Mouse (Mus musculus) MEL (cell line): Measurements from ENCODE around the gene Immp2l. TPM values are rescaled to one million over a fixed set of nuclear protein-coding genes. Genes with fewer than 3 reads are reported as not detected.

Source experiments
- DNase-seq: peaks from one replicate; pipeline ENCODE4 v3.0.0; 2011; ENCODE audit warnings: low read depth, low spot score
- H3K27ac ChIP-seq: 2 replicates; pipeline ENCODE4 v1.5.1; 2012; ENCODE audit warnings: low read depth, mild to moderate bottlenecking, control low read depth, low read length, moderate library complexity; ENCODE audit not compliant: control insufficient read depth
- H3K27me3 ChIP-seq, 2 experiments: fragments of 150-350 bp in 1 of 2; sonication (generic) in 1 of 2; 2 replicates each; pipeline ENCODE4 v1.6.1; 2012; ENCODE audit warnings: low read length in 2 of 2, mild to moderate bottlenecking in 2 of 2, improper control_type of control experiment in 1 of 2, moderate library complexity in 1 of 2; ENCODE audit not compliant: insufficient read depth in 2 of 2, control insufficient read depth in 1 of 2
- H3K36me3 ChIP-seq, 2 experiments: 2 replicates each; pipeline ENCODE4 v1.6.1; 2012 to 2014; ENCODE audit warnings: low read length in 2 of 2, improper control_type of control experiment in 1 of 2, inconsistent platforms in 1 of 2, mild to moderate bottlenecking in 1 of 2; ENCODE audit not compliant: insufficient read depth in 2 of 2, control insufficient read depth in 1 of 2
- H3K4me1 ChIP-seq, 2 experiments: fragments of 150-350 bp in 1 of 2; sonication (generic) in 1 of 2; 2 replicates each; pipeline ENCODE4 v1.6.1; 2012; ENCODE audit warnings: low read length in 2 of 2, improper control_type of control experiment in 1 of 2, mild to moderate bottlenecking in 1 of 2; ENCODE audit not compliant: insufficient read depth in 2 of 2, control insufficient read depth in 1 of 2
- H3K4me3 ChIP-seq, 2 experiments: fragments of 150-350 bp in 1 of 2; sonication (generic) in 1 of 2; 2 replicates each; pipeline ENCODE4 v1.5.1; 2012; ENCODE audit warnings: low read depth in 2 of 2, low read length in 2 of 2, mild to moderate bottlenecking in 2 of 2, moderate library complexity in 2 of 2, control low read depth in 1 of 2, improper control_type of control experiment in 1 of 2; ENCODE audit not compliant: control insufficient read depth in 1 of 2, insufficient read depth in 1 of 2
- H3K79me2 ChIP-seq: 2 replicates; pipeline ENCODE4 v1.6.1; 2012; ENCODE audit warnings: mild to moderate bottlenecking, low read length, moderate library complexity; ENCODE audit not compliant: control insufficient read depth, poor library complexity, insufficient read depth
- H3K9ac ChIP-seq: 2 replicates; pipeline ENCODE4 v1.6.1; 2012; ENCODE audit warnings: low read depth, mild to moderate bottlenecking, control low read depth, low read length, moderate library complexity; ENCODE audit not compliant: control insufficient read depth, poor library complexity, severe bottlenecking
- H3K9me3 ChIP-seq: fragments of 150-350 bp; sonication (generic); replicated peaks from 2 replicates; pipeline ENCODE4 v1.6.1; 2012; ENCODE audit warnings: mild to moderate bottlenecking, low read length, improper control_type of control experiment, moderate library complexity; ENCODE audit not compliant: insufficient read depth
- CHD1 ChIP-seq: IDR thresholded peaks from 2 replicates; pipeline ENCODE4 v1.6.1; 2012; ENCODE audit warnings: low read depth, mild to moderate bottlenecking, inconsistent platforms, low read length, improper control_type of control experiment
- CTCF ChIP-seq, 3 experiments: IDR thresholded peaks in 2 of 3; conservative IDR thresholded peaks in 1 of 3; 2 replicates each; pipeline ENCODE4 v1.5.1; 2011 to 2012; ENCODE audit warnings: low read length in 3 of 3, low read depth in 2 of 3, mild to moderate bottlenecking in 2 of 3, improper control_type of control experiment in 1 of 3, inconsistent platforms in 1 of 3, mixed read lengths in 1 of 3, moderate library complexity in 1 of 3; ENCODE audit not compliant: control insufficient read depth in 1 of 3, insufficient read depth in 1 of 3, poor library complexity in 1 of 3, severe bottlenecking in 1 of 3
- EP300 ChIP-seq, 2 experiments: IDR thresholded peaks; 2 replicates each; pipeline ENCODE4 v1.6.1; 2011; ENCODE audit warnings: improper control_type of control experiment in 2 of 2, low read length in 2 of 2, low read depth in 1 of 2, mild to moderate bottlenecking in 1 of 2
- ETS1 ChIP-seq: IDR thresholded peaks from 2 replicates; pipeline ENCODE4 v1.6.1; 2012; ENCODE audit warnings: low read depth, mild to moderate bottlenecking, inconsistent platforms, low read length, improper control_type of control experiment, moderate library complexity
- GABPA ChIP-seq: IDR thresholded peaks from 2 replicates; pipeline ENCODE4 v1.6.1; 2012; ENCODE audit warnings: low read depth, mild to moderate bottlenecking, inconsistent platforms, low read length, improper control_type of control experiment, moderate library complexity
- GATA1 ChIP-seq: IDR thresholded peaks from 2 replicates; pipeline ENCODE4 v1.6.1; 2011; ENCODE audit warnings: low read depth, low read length, improper control_type of control experiment
- JUND ChIP-seq: IDR thresholded peaks from 2 replicates; pipeline ENCODE4 v1.6.1; 2011; ENCODE audit warnings: low read depth, mild to moderate bottlenecking, improper control_type of control experiment, low read length
- MAZ ChIP-seq: IDR thresholded peaks from 2 replicates; pipeline ENCODE4 v1.6.1; 2012; ENCODE audit warnings: low read depth, mild to moderate bottlenecking, inconsistent platforms, low read length, improper control_type of control experiment
- MEF2A ChIP-seq: IDR thresholded peaks from 2 replicates; pipeline ENCODE4 v1.6.1; 2014; ENCODE audit warnings: low read depth, mild to moderate bottlenecking, inconsistent platforms, low read length, improper control_type of control experiment; ENCODE audit not compliant: poor library complexity, insufficient replicate concordance, severe bottlenecking; ENCODE audit errors: extremely low read depth
- MYB ChIP-seq: IDR thresholded peaks from 2 replicates; pipeline ENCODE4 v1.6.1; 2011; ENCODE audit warnings: mild to moderate bottlenecking, low read depth, low read length, improper control_type of control experiment
- POLR2AphosphoS5 ChIP-seq: IDR thresholded peaks from 2 replicates; pipeline ENCODE4 v1.6.1; 2012; ENCODE audit warnings: low read depth, borderline replicate concordance, mild to moderate bottlenecking, inconsistent platforms, low read length, moderate library complexity, mixed read lengths
- RAD21 ChIP-seq: IDR thresholded peaks from 2 replicates; pipeline ENCODE4 v1.6.1; 2011; ENCODE audit warnings: mild to moderate bottlenecking, low read depth, low read length, improper control_type of control experiment
- SMC3 ChIP-seq: IDR thresholded peaks from 2 replicates; pipeline ENCODE4 v1.6.1; 2011; ENCODE audit warnings: low read depth, low read length, improper control_type of control experiment
- USF2 ChIP-seq, 2 experiments: IDR thresholded peaks; 2 replicates each; pipeline ENCODE4 v1.6.1; 2011 to 2012; ENCODE audit warnings: improper control_type of control experiment in 2 of 2, low read length in 2 of 2, borderline replicate concordance in 1 of 2, inconsistent platforms in 1 of 2, low read depth in 1 of 2, mild to moderate bottlenecking in 1 of 2; ENCODE audit not compliant: insufficient read depth in 1 of 2
- ZC3H11A ChIP-seq: IDR thresholded peaks from 2 replicates; pipeline ENCODE4 v1.6.1; 2012; ENCODE audit warnings: low read depth, mild to moderate bottlenecking, inconsistent platforms, low read length, improper control_type of control experiment
- ZKSCAN1 ChIP-seq: IDR thresholded peaks from 2 replicates; pipeline ENCODE4 v1.6.1; 2012; ENCODE audit warnings: low read depth, mild to moderate bottlenecking, inconsistent platforms, low read length, improper control_type of control experiment, moderate library complexity
- ZNF384 ChIP-seq: IDR thresholded peaks from 2 replicates; pipeline ENCODE4 v1.6.1; 2012; ENCODE audit warnings: low read depth, mild to moderate bottlenecking, inconsistent platforms, low read length, improper control_type of control experiment
- polyA plus RNA-seq, 2 experiments: library from polyadenylated mRNA; stranded (reverse) in 1 of 2; unstranded in 1 of 2; fragments of >175 nt in 1 of 2; fragments of >200 nt in 1 of 2; gene quantifications; 2 replicates each; pipeline versions ENCODE4 v1.2.1 to v1.2.4; 2012; ENCODE audit warnings: low replicate concordance in 2 of 2, low read depth in 1 of 2; ENCODE audit not compliant: insufficient read length in 2 of 2, insufficient read depth in 1 of 2, missing spikeins in 1 of 2
- total RNA-seq: library from RNA; depleted of rRNA; stranded (reverse); fragments of 300-350 nt; gene quantifications from 2 replicates; pipeline ENCODE4 v1.2.3, GENCODE M21; 2012

Gene Immp2l
- total and polyA plus RNA-seq, 3 experiments, result 4.0 to 5.0 TPM; not detected in 1

- Histone ChIP-seq H3K4me3 (no peak overlapping the region), H3K9me3 (no peaks in the 10 kb centered on the region), H3K36me3 (no peaks in the 10 kb centered on the region), H3K4me1 (no peaks in the 10 kb centered on the region), H3K79me2 (no peaks in the 10 kb centered on the region), H3K27ac (no peak overlapping the region), H3K27me3 (no peaks in the 10 kb centered on the region), H3K9ac (no peak overlapping the region)
- no peak for DNase-seq
- TF ChIP-seq SMC3 (no peak), ZKSCAN1 (no peak), ETS1 (no peak), POLR2AphosphoS5 (no peak), ZC3H11A (no peak), MYB (no peak), CTCF (IDR thresholded peaks at IDR 0.05 in 2 of 3, conservative IDR thresholded peaks at IDR 0.05 in 1 of 3; ENCODE audit: control insufficient read depth in 1 of 3, insufficient read depth in 1 of 3, low read depth in 2 of 3, low read length in 3 of 3, poor library complexity in 1 of 3, severe bottlenecking in 1 of 3) (no peak), GABPA (no peak), CHD1 (no peak), EP300 (IDR thresholded peaks at IDR 0.05; ENCODE audit: low read depth in 1 of 2, low read length in 2 of 2) (no peak)
Observed at GRCm38 (mm10) chr12:41950726-41951125, 926.8 kb downstream of the Immp2l start.

GRCm38 (mm10) chr12:41961038-41961437, 937.1 kb downstream of the Immp2l start:
- Histone ChIP-seq H3K9ac (no peak overlapping the region), H3K9me3 (no peaks in the 10 kb centered on the region), H3K4me3 (peak overlapping the region in 1 of 2 experiments; percentile 12; a peak in 1 of 4 replicates), H3K36me3 (no peaks in the 10 kb centered on the region), H3K27ac (no peak overlapping the region), H3K4me1 (no peaks in the 10 kb centered on the region), H3K79me2 (no peaks in the 10 kb centered on the region), H3K27me3 (no peaks in the 10 kb centered on the region)
- TF ChIP-seq ZNF384 (peak; percentile 71), MAZ (no peak), MYB (no peak), GATA1 (0 out of 2 replicates have a peak, but pooled peaks have one; percentile 37), MEF2A (no peak), EP300 (IDR thresholded peaks at IDR 0.05; ENCODE audit: low read depth in 1 of 2, low read length in 2 of 2) (peak; percentile 8 to 40; a peak in 1 of 4 replicates), JUND (no peak)
- peak; percentile 48 for DNase-seq

GRCm38 (mm10) chr12:41991408-41991807, 967.5 kb downstream of the Immp2l start:
- Histone ChIP-seq H3K9me3 (no peaks in the 10 kb centered on the region), H3K4me3 (no peak overlapping the region), H3K27me3 (no peaks in the 10 kb centered on the region), H3K9ac (no peak overlapping the region), H3K4me1 (no peaks in the 10 kb centered on the region), H3K27ac (no peak overlapping the region), H3K79me2 (no peaks in the 10 kb centered on the region), H3K36me3 (no peaks in the 10 kb centered on the region)
- no peak for DNase-seq
- TF ChIP-seq RAD21 (no peak), USF2 (IDR thresholded peaks at IDR 0.05; ENCODE audit: borderline replicate concordance in 1 of 2, insufficient read depth in 1 of 2, low read depth in 1 of 2, low read length in 2 of 2) (no peak)
